Mouse (Mus musculus) layer of hippocampus, postnatal 10 days (tissue): ENCODE measurements at regions not wholly inside any gene's neighbourhood (a gene's known extent, or its start where the extent isn't known, plus 50 kb on each side); places are given as distances from the start of the nearest gene placed in this dataset.
"Not testable (repeated sequence)": the region's sequence is repeated elsewhere in the genome, so short reads cannot be mapped to it uniquely, and the experiment has no call there.

Experiments used
- DNase-seq, 2 experiments: peaks; one replicate each; pipeline ENCODE4 v3.0.0; 2021; ENCODE audit warnings: low spot score in 2 of 2

DNA sequence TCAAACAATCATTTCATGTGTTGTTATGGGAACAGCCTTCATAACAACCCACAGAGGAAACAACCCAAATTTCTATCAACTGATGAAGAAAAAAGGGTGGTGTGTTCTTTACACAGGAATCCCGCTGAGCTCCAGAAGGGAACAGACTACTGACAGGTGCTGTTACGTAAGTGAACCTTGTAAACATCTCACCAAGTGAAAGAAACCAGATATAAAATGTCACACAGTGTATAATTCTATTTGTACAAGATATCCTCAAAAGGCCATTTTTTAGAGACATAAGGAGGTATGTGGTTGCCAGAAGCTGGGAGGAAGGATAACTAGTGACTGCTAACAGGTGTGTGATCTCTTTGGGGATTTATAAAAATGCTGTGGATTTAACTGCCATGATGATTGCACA, 119.9 kb downstream of the Plod2 start:
- no peak for DNase-seq

DNA sequence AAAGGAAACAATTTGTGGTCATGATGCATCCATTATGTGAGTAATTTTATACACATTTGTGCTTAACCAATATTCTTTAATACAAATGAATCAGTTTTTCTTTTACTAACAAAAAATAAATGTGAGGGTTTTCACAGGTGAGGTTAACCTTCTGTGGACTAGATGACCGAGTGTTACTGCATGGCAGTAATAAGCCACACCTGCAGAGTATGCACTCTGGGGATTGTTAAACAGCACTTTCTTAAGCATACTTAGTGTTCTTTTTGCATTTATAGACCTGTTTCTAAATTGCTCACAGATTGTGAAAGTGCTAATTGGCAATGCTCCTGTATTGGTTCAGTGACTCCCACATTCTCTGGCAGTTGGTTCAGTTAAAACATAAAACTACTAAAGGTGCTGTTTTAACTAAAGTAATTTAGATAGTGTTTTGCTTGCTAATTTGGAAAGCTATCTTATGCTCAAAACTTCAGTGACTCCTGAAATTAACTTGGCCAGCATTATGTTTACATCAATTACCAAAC, 125.4 kb downstream of the Plod2 start:
- no peak for DNase-seq

DNA sequence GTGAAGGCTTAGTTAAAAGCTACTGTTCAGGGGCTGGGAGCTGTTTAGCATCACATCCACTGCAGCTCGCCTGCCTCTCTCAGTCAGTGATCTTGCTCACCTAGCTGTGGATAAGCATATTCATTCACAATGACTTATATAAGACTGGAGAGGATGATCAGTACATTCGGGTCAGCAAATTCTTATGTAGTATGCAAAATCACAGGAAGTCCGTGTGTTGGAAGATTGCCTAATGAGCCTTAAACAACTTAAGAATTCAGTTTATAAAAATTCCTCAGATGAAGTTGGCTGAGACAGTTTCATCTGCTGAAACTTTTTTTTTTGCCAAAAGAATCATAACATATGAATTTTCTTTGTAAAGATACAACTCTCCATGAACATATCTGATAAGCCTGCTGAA, 129.9 kb downstream of the Plod2 start:
- no peak for DNase-seq

DNA sequence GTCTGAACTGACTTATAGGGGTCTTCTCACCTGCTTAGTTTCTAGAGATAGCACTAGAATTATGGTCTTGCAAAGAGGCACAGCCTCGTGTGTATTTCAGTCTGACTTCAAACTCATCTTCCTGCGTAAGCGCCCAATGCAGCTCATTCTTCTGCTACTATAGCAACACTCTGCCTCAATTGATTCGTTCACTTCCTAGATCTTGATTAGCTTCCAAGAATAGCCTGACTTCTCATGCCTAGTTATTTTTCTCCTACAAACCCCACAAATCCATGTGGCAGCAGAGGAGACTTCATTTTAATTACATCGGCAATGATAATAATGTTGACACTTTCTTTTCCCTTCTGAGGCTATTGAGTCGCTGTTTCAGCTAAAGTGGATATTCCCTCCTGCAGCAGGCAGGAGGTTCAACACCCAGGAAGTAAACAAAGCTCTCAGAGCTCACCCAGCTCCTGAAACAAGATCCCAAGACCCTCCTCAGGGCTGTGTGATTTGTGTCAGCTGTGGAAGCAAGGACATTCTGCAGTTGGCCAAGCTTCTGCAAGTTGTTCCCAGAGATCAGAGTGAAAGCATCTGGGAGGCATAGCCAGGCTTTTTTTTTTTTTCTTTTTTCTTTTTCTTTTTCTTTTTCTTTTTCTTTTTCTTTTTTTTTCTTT, 152.5 kb downstream of the Plod2 start:
- DNase-seq: no peak

DNA sequence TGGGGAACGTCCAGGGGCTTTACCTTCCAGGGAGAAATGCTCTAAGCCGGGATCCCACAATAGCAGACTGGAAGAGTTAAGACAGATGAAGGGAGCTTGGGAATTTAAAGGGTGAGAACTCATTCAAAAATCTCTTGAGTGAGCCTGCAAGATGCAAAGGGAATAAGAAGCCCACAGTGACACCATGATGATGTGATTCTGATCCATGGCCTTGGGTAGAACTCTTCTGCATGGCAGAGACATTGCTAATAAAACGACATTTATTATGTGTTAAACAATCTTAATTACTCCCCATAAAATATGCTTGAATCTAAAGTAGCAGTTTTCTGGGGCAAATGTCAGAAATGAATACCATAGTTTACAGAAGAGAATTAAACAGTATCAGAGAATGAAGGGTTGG, 155.9 kb downstream of the Plod2 start:
- DNase-seq: no peak

DNA sequence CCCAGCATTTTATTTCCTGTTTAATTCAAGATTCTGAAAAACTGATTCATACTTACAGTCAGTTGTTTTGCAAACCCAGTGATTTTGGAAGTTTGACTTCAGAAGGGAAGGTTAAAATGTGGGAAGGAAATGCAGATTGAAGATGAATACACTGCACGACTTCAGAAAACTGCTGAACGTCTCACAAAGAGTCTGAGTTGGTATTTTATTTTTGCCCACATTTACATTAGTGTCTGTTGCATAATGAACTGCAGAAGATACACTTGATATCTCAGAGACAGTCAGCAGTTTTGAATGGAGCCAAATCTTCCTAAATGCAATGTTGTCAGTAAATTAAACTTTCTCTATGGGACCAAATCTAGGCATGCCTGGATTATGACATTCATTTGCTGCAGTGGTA, 162.7 kb downstream of the Plod2 start:
- DNase-seq: no peak

DNA sequence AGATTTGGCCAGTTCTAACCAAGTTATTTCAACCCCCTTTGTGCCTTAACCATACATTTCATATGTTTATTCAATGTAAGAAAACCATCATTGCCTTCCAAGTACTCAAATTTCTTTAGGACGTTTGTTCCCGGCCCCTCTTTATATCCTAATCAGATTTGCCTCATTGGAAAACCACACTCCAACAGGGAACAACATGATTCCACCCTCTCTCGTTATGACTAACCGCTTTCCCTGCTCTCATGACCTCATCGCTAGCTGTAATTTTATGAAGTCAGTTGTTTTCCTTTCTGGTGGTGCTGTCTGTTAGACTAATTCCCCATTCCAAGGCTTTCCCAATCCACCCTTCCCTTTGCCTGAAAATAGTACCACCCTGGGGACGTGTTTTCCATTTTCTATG, 165.0 kb downstream of the Plod2 start:
- no peak for DNase-seq

DNA sequence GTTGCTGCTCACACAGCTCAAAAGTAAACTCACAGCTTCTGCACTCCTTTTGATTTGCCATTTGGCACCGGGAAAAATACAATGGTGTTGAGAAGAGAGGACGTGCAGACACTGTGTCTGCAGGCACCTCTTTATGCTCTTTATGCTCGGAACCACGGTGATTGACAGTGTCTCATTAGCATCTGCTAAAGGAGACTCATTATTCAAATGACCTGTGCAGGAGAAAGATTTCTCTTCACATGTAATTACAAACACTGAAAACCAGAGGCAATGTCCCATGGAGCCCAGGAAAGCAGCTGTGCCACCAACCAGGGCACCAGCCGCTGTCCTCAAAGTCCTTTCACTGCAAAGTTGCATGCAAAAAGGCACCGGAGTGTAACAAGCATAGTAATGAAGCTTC, 175.2 kb downstream of the Plod2 start:
- DNase-seq: no peak

DNA sequence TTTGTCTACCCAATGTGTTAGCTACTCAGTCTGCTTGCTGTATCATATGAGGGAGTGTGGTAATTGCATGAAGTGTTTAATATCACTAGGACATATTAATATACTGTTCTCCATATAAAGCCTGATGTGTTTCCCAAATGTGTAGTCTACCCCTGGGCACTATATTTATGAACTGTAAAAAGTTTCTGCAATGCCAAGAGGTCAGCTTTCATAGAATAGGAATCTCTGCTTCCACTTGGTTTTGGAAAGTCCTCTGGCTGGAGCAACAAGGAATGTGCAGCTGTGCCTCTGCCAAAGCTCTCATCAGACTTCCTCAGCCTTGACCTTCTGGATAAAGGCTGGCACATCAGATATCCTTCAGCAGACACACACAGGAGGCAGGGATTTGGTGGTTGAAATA, 176.3 kb downstream of the Plod2 start:
- no peak for DNase-seq

DNA sequence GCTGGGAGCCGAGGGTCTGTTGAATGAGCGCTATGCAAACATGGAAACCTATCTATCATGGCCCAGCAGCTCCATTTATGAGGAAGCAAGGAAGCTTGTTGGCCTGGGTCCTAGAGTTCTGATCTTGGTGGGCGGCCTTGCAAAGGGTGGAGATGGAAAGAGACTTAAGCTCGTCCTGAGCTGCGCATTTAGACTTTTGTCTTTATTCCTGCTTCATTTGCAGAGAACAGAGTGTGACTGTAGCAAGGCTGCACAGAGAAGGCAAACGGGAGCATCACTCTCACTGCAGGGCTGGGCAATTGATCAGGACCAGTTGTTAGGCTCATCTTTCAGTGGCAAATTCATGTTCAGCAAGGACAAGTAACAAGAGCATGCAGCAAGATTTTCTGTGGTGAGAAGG, 177.2 kb downstream of the Plod2 start:
- no peak for DNase-seq

DNA sequence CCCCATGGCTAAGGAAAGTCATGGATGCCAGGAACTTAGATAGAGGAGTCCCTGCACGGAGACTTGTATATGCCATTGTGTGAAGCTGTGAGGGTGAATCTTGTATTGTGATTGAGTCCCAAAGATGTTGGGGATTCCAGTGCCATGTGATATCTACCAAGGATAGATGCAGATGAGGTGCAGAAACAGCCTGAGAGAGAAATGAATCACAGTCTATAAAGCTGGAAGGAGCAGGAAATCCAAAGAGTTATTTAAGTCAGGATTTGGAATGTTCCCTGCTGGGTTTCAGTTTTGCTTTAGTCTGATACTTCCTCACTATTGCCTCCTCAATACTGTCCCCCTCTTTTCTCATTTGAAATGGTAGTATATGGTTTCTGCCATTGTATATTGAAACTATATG, 186.8 kb downstream of the Plod2 start:
- no peak for DNase-seq

DNA sequence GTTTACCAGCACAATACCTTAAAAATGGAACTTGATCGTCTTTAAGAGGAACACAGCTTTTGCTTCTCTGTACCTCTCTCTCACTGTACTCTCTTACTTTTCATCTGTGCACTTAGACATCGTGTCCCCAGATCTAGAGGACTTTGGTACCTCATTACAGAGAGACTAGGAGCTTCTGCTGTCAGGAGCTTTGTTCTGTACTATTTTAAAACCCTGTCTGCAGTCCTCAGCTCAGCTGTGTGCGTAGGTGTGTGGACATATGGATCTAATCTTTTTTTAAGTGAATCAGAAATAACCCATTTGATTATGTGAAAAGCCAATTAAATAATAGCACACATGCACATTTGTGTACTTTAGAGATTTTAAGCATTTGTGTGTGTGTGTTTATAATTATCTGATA, 189.4 kb downstream of the Plod2 start:
- DNase-seq: no peak

DNA sequence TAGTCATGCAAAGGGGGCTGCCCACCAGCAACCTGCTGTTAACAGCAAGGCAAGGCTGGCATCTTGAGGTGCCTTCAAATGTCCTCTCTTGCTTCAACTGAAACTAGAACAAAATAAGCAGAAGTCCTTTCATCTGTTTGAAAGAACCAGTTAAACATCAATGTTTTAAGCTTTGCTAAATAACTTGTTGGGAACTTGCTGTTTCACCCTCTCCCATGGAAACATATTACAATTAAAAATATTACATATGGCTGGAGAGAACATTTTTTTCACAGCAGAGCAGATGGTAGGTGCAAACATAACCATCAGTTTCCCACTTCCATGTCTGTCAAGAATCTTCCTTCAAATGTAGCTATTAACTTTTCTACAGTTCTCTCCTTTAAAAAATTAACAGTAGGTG, 225.5 kb downstream of the Plod2 start:
- no peak for DNase-seq

DNA sequence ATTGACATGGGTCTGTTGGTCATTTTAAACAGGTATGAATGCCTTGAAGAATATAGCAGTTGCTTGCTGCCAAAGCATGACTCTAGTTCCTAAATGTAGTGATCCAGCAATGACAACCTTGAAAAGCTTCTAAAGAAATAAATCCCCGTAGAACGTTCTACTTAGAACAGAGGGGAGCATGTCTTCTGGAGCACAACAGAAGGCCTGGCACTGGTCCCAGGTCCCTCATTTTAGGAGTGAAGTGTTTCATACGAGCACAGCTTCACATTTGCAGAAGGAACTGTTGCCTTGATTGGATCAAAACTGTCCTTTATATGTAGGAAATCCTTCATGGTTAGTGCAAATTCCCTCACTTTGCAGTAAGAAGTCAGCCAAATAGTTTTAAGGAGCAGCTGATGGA, 226.4 kb downstream of the Plod2 start:
- DNase-seq: peak; percentile 46 to 61

DNA sequence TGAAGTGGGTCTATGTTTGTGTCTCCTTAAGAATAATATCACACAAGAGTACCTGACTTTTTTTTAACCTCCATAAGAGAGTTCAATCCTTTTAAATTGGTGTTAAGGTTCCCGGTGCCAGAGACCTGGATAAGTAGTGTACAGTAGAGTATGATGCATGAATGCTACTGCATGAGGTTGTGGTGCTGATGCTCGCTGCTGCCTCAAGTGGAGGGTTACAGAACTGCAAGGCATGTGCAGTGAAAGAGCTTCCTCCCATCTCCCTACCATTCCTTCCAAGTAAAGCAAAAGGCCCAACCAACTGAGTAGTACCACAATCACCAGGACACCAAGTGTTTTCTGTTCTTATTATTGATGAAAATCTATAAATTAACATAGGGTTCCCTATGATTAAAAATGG, 227.5 kb downstream of the Plod2 start:
- DNase-seq: no peak

DNA sequence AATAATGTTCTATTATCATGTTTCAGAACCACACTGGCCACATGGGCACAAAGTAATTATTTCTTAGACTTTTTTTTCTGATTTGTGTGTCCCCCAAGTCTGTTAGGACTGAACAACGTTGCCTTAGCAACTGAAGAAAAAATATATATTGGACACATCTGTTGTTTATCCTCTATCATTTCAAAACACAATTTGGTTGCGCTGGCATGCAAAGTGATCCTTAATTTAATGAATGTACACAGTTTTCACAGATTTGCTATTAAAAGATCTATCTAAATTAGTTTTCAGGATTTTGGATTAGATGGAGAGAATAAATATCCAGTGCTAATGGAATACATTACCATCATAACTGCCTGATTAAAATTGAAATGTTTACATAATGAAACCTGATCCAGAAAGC, 229.0 kb downstream of the Plod2 start:
- DNase-seq: no peak

DNA sequence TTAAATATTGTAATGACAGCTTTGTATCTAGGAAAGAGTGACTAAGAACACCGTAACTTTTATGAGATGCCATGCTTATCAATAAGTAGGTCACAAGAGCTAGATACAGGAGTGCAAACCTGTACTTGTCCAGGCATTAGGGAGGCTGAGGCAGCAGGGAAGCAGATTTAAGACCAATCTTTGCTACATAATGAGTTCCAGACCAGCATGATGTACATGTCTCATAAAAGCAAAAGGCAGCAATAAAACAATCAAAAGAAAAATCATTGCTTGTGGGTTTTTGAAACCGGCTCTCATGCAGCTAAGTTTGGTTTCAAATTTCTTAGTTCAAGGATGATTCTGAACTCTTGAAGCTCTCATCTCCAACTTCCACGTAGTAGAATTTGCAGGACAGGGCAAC, 229.7 kb downstream of the Plod2 start:
- no peak for DNase-seq

DNA sequence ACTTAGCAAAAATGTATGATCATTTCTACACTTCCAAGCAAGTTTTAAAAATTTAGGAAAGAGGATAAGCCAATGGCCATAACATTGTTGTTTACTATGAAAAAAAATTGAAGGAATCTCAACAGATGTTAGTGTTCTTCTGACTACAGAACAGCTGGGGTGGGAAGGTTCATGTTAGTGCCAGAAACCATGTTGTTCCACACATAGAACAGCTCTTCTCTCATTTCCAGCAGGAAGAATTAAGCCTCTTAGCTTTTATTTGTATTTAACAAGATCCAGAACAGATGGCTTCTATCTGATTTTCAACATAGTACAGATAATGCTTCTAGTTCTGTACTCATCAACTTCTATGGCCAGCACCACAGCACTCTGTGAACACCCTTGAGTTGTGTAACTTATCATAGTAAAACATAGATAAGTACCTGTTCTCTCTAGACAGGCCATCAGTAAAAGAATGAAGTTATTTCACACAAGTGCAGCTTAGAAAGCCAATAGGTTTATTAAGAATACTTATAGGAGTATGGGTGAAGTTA, 241.0 kb downstream of the Plod2 start:
- DNase-seq: no peak

DNA sequence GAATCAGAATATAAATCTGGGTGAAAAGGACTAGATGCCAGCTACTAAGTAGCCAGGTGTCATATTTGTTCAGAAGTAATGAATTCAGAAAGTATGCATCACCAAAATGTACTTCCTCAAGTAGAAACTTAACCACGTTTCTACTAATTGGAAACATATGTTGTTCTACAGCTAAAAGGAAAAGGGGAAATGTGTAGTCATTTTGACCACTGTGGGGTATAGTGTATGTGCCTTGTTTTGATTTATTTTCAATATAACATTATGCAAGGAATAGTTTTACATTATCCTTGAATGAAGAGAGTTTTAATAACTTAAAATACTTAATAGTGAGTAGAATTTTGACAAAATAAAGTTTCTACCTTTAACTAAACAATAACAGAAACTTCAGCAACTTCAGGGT, 257.7 kb downstream of the Plod2 start:
- DNase-seq: no peak

DNA sequence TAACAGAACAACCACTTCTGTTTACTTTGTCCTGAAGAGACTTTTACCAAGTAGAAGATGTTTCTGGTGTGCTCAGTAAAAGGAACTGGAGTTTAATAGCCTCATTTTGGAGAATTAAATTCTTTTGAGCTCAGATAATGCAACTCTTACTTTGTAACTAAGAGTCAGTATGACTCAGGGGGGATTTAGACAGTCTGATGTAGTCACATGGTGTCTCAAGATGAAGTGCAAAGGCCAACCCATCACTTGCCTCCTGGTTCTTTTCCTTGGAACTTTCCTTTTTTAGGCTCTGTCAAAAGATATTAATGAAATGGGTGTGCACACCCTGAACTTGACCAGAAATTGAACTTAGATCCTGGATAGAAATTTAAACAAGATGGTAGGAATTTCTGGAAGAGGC, 267.4 kb downstream of the Plod2 start:
- no peak for DNase-seq

DNA sequence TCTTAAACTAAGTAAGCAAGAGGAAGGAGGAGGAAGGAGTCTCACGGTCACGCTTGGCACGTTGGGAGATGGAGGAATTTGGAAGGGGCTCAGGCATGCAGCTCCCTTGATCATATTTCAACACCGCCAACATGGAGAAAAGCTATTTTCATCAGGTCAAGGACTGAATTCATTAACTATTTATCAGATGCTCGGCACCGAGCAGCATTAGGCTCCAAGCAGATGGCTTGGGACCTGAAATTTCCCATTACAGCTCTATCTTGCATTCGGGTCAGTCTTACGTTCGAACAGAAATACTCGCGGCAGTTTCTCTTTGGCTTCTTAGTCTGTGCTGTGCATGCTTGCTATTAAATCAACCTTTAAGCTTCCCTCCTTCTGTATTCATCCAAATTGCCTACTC, 278.7 kb downstream of the Plod2 start:
- DNase-seq: no peak

DNA sequence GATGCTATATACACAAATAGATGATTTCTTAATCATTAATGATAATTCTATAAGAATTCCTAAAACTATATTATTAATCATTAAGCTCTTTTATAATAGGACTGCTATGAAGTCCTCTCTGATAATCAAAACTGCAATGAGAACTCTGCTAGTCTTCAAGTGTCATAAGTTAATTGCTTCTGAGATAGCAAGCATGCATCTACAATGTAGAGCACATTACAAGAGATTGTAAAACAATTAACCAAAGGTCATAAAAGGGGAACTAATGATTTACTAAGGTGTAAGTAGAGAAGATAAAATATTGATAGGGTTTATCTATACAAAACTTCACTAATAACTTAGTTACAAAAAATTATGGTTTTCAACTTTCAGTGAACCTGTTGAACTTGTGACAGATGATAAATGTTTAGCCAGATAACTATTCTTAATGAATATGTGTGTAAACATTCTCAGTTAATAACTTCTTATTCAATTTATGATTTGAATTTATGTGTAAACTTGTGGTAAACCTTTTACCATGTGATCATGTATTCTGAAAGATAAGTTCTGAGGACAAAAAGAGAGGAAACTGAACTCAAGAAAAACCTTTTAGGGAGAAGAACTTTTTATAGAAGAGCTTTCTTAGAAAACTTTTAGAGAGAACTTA, 284.8 kb downstream of the Plod2 start:
- DNase-seq: no peak

DNA sequence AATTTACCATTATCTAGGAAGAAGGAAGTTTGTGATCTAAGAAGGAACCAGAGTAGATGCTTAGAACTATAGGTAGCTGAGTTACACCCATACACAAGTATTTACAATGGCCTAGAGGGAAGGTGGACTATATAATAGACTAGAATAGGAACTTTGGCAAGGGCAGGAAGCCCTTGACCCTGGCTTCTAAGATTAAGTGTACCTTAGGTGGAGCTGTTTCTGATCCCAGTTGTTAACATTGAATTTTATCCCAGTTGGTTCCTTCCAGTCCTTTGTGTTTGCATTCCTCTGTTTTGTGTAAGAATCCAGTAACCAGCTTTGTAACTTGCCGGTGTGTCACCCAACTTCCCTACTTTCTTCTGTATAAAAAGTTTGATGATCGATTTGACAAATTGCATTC, 294.1 kb downstream of the Plod2 start:
- DNase-seq: not testable (repeated sequence)
